Mouse (Mus musculus) B cell, adult 67 days (primary cell): ENCODE data around the gene Itga6. TPM values are rescaled to one million over a fixed set of nuclear protein-coding genes. Genes with fewer than 3 reads are reported as not detected.

Source experiments
- total RNA-seq, 2 experiments: library from RNA; stranded (reverse); gene quantifications; 4 replicates each; pipeline ENCODE4 v1.2.4; 2023

The Itga6 gene
- 10 to 100 TPM; 12.4 to 12.5 TPM for total RNA-seq

DNA sequence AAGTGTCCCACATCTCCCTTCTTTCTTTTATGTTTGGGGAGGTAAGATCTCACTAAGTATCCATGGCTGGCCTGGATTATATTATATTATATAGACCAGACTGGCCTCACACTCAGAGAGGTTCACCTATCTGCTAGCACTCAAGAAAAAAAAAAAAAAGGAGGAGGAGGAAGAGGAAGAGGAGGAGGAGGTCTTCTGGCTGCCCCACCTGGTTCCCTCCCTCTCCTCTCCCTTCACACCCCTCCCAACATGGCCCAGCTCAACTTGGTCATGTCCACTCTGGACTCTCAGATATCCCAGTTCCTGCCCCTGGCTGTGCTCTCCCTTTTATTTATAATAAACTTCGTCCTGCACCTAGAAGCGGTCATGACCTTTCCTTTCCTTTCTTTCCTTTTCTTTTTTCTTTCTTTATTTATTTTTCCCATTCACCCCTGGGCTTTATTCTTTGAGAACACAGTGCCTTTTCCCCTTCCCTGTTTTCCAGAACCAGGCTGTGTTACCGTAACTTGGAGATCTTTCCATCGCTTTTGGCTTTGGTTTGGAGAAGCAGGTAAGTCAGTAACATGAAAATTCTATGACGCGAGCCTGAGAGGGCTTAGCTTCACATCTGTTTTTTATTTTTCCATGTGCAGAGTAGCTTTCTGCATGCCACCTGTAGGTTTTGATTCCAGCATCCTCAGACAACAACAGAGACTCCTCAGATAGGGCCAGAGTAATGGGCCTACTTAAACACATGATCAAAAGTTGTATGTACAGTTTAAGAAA lies at the start of gene Itga6:
Gene Itga6, plus strand, starts transcription at position 7 of the 765 bp plus-strand sequence.

DNA sequence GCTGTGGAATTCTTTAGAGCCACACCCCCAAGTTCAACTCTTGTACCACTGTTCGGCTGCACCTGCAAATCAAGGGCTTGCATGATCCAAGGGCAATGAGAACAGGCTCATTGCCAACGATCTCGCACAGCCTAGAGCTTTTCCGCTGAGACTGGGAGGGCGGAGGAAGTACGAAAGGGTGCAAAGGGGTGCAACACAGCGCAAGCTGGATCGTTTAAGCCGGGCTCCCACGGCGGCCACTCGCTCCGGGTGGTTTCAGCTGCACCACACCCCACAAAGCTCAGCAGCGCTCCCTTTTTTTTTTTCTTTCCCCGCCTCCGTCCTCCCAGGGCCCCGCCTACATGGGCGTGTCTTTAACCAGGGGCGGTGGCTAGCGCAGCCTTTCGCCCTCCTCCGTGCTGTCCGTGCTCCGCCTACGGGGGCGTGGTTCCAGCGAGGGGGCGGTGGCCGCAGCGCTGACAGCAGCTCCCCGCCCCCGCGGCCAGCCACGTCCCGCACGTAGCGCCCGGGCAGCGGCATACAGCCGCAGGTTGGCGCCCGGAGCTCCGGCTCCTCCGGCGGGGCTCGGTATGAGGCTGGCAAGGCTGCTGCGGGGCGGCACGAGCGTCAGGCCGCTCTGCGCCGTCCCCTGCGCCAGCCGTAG lies 127.5 kb downstream of the Itga6 start, which contains the start of gene Pdk1:
Gene Pdk1, plus strand, starts transcription at position 424 of the 643 bp plus-strand sequence.

Other genes with a start within 250 kb of the Itga6 start
- gene Dlx1, start 217.5 kb upstream of the Itga6 start, total RNA-seq = under 1 TPM in 1 of 2 experiments, not detected in 1; 0.58 TPM
- gene Dlx2, start 198.9 kb upstream of the Itga6 start, total RNA-seq = not detected
- 10 to 100 TPM; 23.8 to 30.3 TPM for gene Pdk1, start 127.6 kb downstream of the Itga6 start, total RNA-seq
- gene Rapgef4, start 235.6 kb downstream of the Itga6 start, total RNA-seq = 100 to 1,000 TPM; 154 to 226 TPM